ENCODE assay signal across 8 mouse cellular contexts in the genomic region with DNA sequence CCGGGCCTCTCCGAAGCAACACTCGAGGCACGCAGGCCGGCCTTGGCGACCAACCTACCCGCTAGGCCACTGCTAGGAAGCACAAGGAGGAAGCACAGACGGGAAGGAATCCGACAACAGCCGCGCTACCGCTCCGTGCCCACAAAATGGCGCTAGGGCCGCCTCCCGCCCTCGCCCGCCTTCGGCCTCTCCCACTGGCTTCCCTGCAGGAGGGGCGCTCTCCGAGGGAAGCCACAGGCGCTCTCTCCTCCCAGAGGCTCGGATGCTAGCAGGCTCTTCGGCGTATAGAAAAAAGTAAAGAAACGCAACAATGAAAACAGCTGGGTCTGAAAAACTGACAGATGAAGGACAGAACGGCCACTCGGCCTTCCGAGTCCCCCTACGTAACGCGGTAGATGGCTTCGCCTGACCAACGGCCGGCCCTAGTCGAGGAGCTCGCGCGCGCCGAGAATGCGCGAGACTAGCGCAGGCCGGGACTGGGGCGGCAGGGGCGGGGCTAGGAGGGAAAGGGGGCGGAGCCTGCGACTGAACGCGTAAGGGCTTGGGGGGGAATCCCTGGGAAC. TPM values are rescaled to one million over a fixed set of nuclear protein-coding genes. Genes with fewer than 3 reads are reported as not detected.
DNase-seq lines count a peak whose midpoint lies in the region; ATAC-seq and TF ChIP-seq lines count a peak whose summit lies in the region.

A gene (minus strand): TSS at position 397 of the 563 bp plus-strand sequence.

- peak within 1 kb of the TSS; percentile 95; the same call in 1 of the 2 replicates for H3K4me2 ChIP-seq in CH12.LX (ENCODE audit: insufficient read depth, low read depth, poor library complexity, severe bottlenecking)
- H3K4me2 ChIP-seq in forebrain, embryonic 12.5 days = peak within 1 kb of the TSS; percentile 89
- peak within 1 kb of the TSS; percentile 74 for H3K4me2 ChIP-seq in heart, postnatal 0 days (ENCODE audit: low read depth, low read length)
- peak within 1 kb of the TSS; percentile 77 for H3K4me2 ChIP-seq in liver, embryonic 16.5 days (ENCODE audit: low read depth, low read length)
- peak within 1 kb of the TSS; percentile 99 for H3K4me2 ChIP-seq in neural tube, embryonic 13.5 days

- peak within 1 kb of the TSS; percentile 92 for H3K27ac ChIP-seq in CH12.LX (ENCODE audit: insufficient read depth, low read depth)
- peak within 1 kb of the TSS; percentile 96 for H3K27ac ChIP-seq in forebrain, embryonic 12.5 days
- peak within 1 kb of the TSS; percentile 99 for H3K27ac ChIP-seq in heart, postnatal 0 days (ENCODE audit: low read depth)
- peak within 1 kb of the TSS; percentile 93 for H3K27ac ChIP-seq in liver, embryonic 16.5 days (ENCODE audit: low read length)
- H3K27ac ChIP-seq in neural tube, embryonic 13.5 days (replicated peaks) = peak within 1 kb of the TSS; percentile 97
- peak within 1 kb of the TSS; percentile 100 for H3K27ac ChIP-seq in testis, adult 2 months (ENCODE audit: control insufficient read depth, insufficient read depth, low read depth, low read length)

- dilution Hi-C loops in CH12.LX (cut with MboI; ENCODE audit: extremely low pct_ligation_motif_present, extremely low pct_unique_long_range_greater_than_20kb, low sequenced_read_pairs) = no loop called here

- H3K36me3 ChIP-seq in CH12.LX (replicated peaks in 1 of 2; ENCODE audit: control insufficient read depth in 1 of 2, insufficient read depth in 1 of 2, low read length in 1 of 2) = peaks cover 27 to 33% of the 10 kb centered on the region in 2 experiments
- peaks cover 35% of the 10 kb centered on the region for H3K36me3 ChIP-seq in forebrain, embryonic 12.5 days (replicated peaks)
- H3K36me3 ChIP-seq in heart, postnatal 0 days (replicated peaks; ENCODE audit: control insufficient read depth, insufficient read depth, low read length) = peaks cover 35% of the 10 kb centered on the region
- H3K36me3 ChIP-seq in liver, embryonic 16.5 days (ENCODE audit: control insufficient read depth, insufficient read depth) = peaks cover 32% of the 10 kb centered on the region
- H3K36me3 ChIP-seq in neural tube, embryonic 13.5 days = peaks cover 33% of the 10 kb centered on the region
- H3K36me3 ChIP-seq in testis, adult 2 months (ENCODE audit: control insufficient read depth, insufficient read depth, low read length) = peaks cover 5% of the 10 kb centered on the region

- TF ChIP-seq CTCF in CH12.LX (conservative IDR thresholded peaks at IDR 0.05 in 1 of 2, IDR thresholded peaks at IDR 0.05 in 1 of 2; ENCODE audit: low read depth in 2 of 2, low read length in 2 of 2) = no peak
- peak; percentile 10; the same call in 1 of the 2 replicates for TF ChIP-seq CTCF in heart, postnatal 0 days (IDR thresholded peaks at IDR 0.05; ENCODE audit: low read depth)
- TF ChIP-seq CTCF in testis, adult 2 months (IDR thresholded peaks at IDR 0.05; ENCODE audit: control insufficient read depth, insufficient read depth, insufficient replicate concordance, low read depth, low read length) = no peak

- no peak for TF ChIP-seq EP300 in CH12.LX (IDR thresholded peaks at IDR 0.05; ENCODE audit: low read length)
- TF ChIP-seq EP300 in heart, postnatal 0 days (IDR thresholded peaks at IDR 0.05; ENCODE audit: low read depth) = peak; percentile 73; the same call in 1 of the 2 replicates

- H3K4me1 ChIP-seq in CH12.LX (ENCODE audit: control insufficient read depth in 1 of 2, insufficient read depth in 2 of 2) = peaks cover 6 to 36% of the 10 kb centered on the region in 2 experiments
- H3K4me1 ChIP-seq in forebrain, embryonic 12.5 days = peaks cover 25% of the 10 kb centered on the region
- H3K4me1 ChIP-seq in heart, postnatal 0 days (ENCODE audit: control insufficient read depth, insufficient read depth) = peaks cover 14% of the 10 kb centered on the region; the same call in 1 of the 2 replicates
- H3K4me1 ChIP-seq in liver, embryonic 16.5 days (ENCODE audit: control insufficient read depth, low read depth, low read length) = peaks cover 15% of the 10 kb centered on the region
- peaks cover 39% of the 10 kb centered on the region for H3K4me1 ChIP-seq in neural tube, embryonic 13.5 days (replicated peaks)
- peaks cover 6% of the 10 kb centered on the region; the same call in 1 of the 2 replicates for H3K4me1 ChIP-seq in testis, adult 2 months (ENCODE audit: control insufficient read depth, insufficient read depth, low read length)

- in situ Hi-C loops in CH12.LX (cut with MboI; ENCODE audit: low pct_ligation_motif_present, low pct_unique_long_range_greater_than_20kb, low sequenced_read_pairs) = no loop called here

- peak; percentile 97 for ATAC-seq in forebrain, embryonic 12.5 days (ENCODE audit: low FRiP score)
- ATAC-seq in heart, postnatal 0 days (ENCODE audit: insufficient read depth, low read depth) = peak; percentile 96
- ATAC-seq in liver, embryonic 16.5 days (ENCODE audit: low read depth) = peak; percentile 96
- peak; percentile 97 for ATAC-seq in neural tube, embryonic 13.5 days (ENCODE audit: low read depth)

- peak; percentile 86 for TF ChIP-seq POLR2A in CH12.LX (IDR thresholded peaks at IDR 0.05; ENCODE audit: low read depth, low read length)
- peak; percentile 96 for TF ChIP-seq POLR2A in testis, adult 2 months (IDR thresholded peaks at IDR 0.05; ENCODE audit: control insufficient read depth, low read depth, low read length)

- H3K27me3 ChIP-seq in CH12.LX (replicated peaks) = no peaks in the 10 kb centered on the region
- no peaks in the 10 kb centered on the region for H3K27me3 ChIP-seq in forebrain, embryonic 12.5 days
- no peaks in the 10 kb centered on the region for H3K27me3 ChIP-seq in heart, postnatal 0 days (ENCODE audit: control insufficient read depth, insufficient read depth, low read length)
- H3K27me3 ChIP-seq in liver, embryonic 16.5 days (ENCODE audit: control insufficient read depth, insufficient read depth, low read depth, low read length) = no peaks in the 10 kb centered on the region
- H3K27me3 ChIP-seq in neural tube, embryonic 13.5 days = no peaks in the 10 kb centered on the region
- H3K27me3 ChIP-seq in testis, adult 2 months (ENCODE audit: control insufficient read depth, insufficient read depth, low read length) = no peaks in the 10 kb centered on the region

- H3K9me3 ChIP-seq in CH12.LX (replicated peaks; ENCODE audit: low read length) = no peaks in the 10 kb centered on the region
- H3K9me3 ChIP-seq in forebrain, embryonic 12.5 days = no peaks in the 10 kb centered on the region
- H3K9me3 ChIP-seq in heart, postnatal 0 days (replicated peaks; ENCODE audit: control insufficient read depth, low read length) = no peaks in the 10 kb centered on the region
- H3K9me3 ChIP-seq in liver, embryonic 16.5 days (replicated peaks; ENCODE audit: control insufficient read depth, low read length) = no peaks in the 10 kb centered on the region
- H3K9me3 ChIP-seq in neural tube, embryonic 13.5 days = no peaks in the 10 kb centered on the region

- H3K4me3 ChIP-seq in CH12.LX (replicated peaks in 1 of 3; ENCODE audit: low read depth in 2 of 3, low read length in 2 of 3, poor library complexity in 1 of 3) = peak within 1 kb of the TSS; percentile 87 to 99 (median 94)
- peak within 1 kb of the TSS; percentile 94 for H3K4me3 ChIP-seq in forebrain, embryonic 12.5 days (replicated peaks)
- peak within 1 kb of the TSS; percentile 91 for H3K4me3 ChIP-seq in heart, postnatal 0 days (ENCODE audit: low read depth, low read length)
- peak within 1 kb of the TSS; percentile 99 for H3K4me3 ChIP-seq in liver, embryonic 16.5 days (ENCODE audit: low read depth, low read length)
- H3K4me3 ChIP-seq in neural tube, embryonic 13.5 days = peak within 1 kb of the TSS; percentile 99
- peak within 1 kb of the TSS; percentile 95 for H3K4me3 ChIP-seq in testis, adult 2 months (ENCODE audit: control insufficient read depth, low read depth, low read length)

- H3K79me2 ChIP-seq in CH12.LX (replicated peaks; ENCODE audit: control insufficient read depth, extremely low read depth, insufficient read depth, poor library complexity, severe bottlenecking) = peaks cover 48% of the 10 kb centered on the region

- H3K9ac ChIP-seq in CH12.LX (ENCODE audit: insufficient read depth, low read depth) = peak within 1 kb of the TSS; percentile 99
- peak within 1 kb of the TSS; percentile 99 for H3K9ac ChIP-seq in forebrain, embryonic 12.5 days
- H3K9ac ChIP-seq in heart, postnatal 0 days (replicated peaks; ENCODE audit: low read depth, low read length) = peak within 1 kb of the TSS; percentile 97
- H3K9ac ChIP-seq in liver, embryonic 16.5 days (ENCODE audit: low read depth, low read length) = peak within 1 kb of the TSS; percentile 98
- peak within 1 kb of the TSS; percentile 99 for H3K9ac ChIP-seq in neural tube, embryonic 13.5 days

- no peak for TF ChIP-seq RAD21 in CH12.LX (IDR thresholded peaks at IDR 0.05; ENCODE audit: low read depth, low read length)

- under 1% methylated on average over 51 of the region's 51 CpGs for WGBS in forebrain, embryonic 12.5 days
- under 1% methylated on average over 51 of the region's 51 CpGs for WGBS in heart, postnatal 0 days
- WGBS in liver, embryonic 16.5 days (ENCODE audit: insufficient replicate concordance) = under 1% methylated on average over 51 of the region's 51 CpGs
- under 1% methylated on average over 51 of the region's 51 CpGs for WGBS in neural tube, embryonic 13.5 days

- peak; percentile 94 for DNase-seq in CH12.LX (ENCODE audit: extremely low read depth)
- DNase-seq in c-Kit-positive CD71-positive TER-119-negative erythroid progenitor cells, embryonic 14.5 days (ENCODE audit: low read depth) = peak; percentile 89
- DNase-seq in heart, postnatal 0 days (ENCODE audit: low spot score) = peak; percentile 93
- DNase-seq in kidney, postnatal 4 days = peak; percentile 99

TF ChIP-seq in CH12.LX, 34 proteins besides CTCF, POLR2A, EP300 and RAD21 (continues in another document):
- no peak for TF ChIP-seq ETS1 (conservative IDR thresholded peaks at IDR 0.05; ENCODE audit: low read depth, low read length)
- peak; percentile 88 for TF ChIP-seq TBP (conservative IDR thresholded peaks at IDR 0.05; ENCODE audit: low read depth, low read length)
- TF ChIP-seq PAX5 (IDR thresholded peaks at IDR 0.05; ENCODE audit: low read length) = no peak
- TF ChIP-seq SIN3A (IDR thresholded peaks at IDR 0.05; ENCODE audit: low read length) = no peak
- TF ChIP-seq KAT2A (IDR thresholded peaks at IDR 0.05; ENCODE audit: insufficient replicate concordance, low read length) = peak; percentile 66; the same call in 1 of the 2 replicates
- TF ChIP-seq ZMIZ1 (IDR thresholded peaks at IDR 0.05; ENCODE audit: low read depth, low read length) = peak; percentile 75

RNA-seq across cellular contexts. Expression of the gene that starts here (rescaled TPM):
- total RNA-seq in CH12.LX (2012; rRNA removed) (176 and 238 TPM in 2 replicates), CH12.LX (2014; rRNA removed) (341 and 403 TPM in 2 replicates)
- 617 and 618 TPM in 2 replicates for polyA plus RNA-seq in CH12.LX (2012; ENCODE audit: insufficient read length, low read depth)
- 447 and 449 TPM in 2 replicates for polyA plus RNA-seq in forebrain, embryonic 12.5 days (2016; fragmentation: Nextera tagmentation; extraction: Ambion mirVana)
- total RNA-seq in heart, postnatal 0 days (2014; rRNA removed; ENCODE audit: low replicate concordance) = 69.0 and 89.9 TPM in 2 replicates
- 93.5 and 100 TPM in 2 replicates for polyA plus RNA-seq in heart, postnatal 0 days (2015; fragmentation: Nextera tagmentation; extraction: Ambion mirVana)
- 110 and 128 TPM in 2 replicates for polyA plus RNA-seq in liver, embryonic 16.5 days (2015; fragmentation: Nextera tagmentation; extraction: Ambion mirVana)
- polyA plus RNA-seq in neural tube, embryonic 13.5 days (2015; fragmentation: Nextera tagmentation; extraction: Ambion mirVana) = 223 and 264 TPM in 2 replicates
- 107 and 149 TPM in 2 replicates for polyA plus RNA-seq in testis, adult 2 months (2012; rRNA removed)

Comparison
In these comparisons a context has a peak if more than half of its experiments do, and no peak if none do; other contexts are left out.
1. Peak in every context shown above with its lines: DNase-seq, ATAC-seq, H3K4me3 ChIP-seq and H3K27ac ChIP-seq.